Mouse (Mus musculus): Measurements from ENCODE around the gene Myo1c.

GRCm38 (mm10) chr11:75658311-75658710 is 8.0 kb downstream of the Myo1c start:
- TF ChIP-seq POLR2A (IDR thresholded peaks at IDR 0.05; ENCODE audit: borderline replicate concordance, extremely low read depth, insufficient read depth, insufficient read length, poor library complexity, severe bottlenecking) (no peak), CTCF (IDR thresholded peaks at IDR 0.05; ENCODE audit: borderline replicate concordance, extremely low read depth, insufficient read depth, insufficient read length) (no peak)
